Mouse (Mus musculus): ENCODE data around the gene Btbd35f15. TPM values are rescaled to one million over a fixed set of nuclear protein-coding genes. Genes with fewer than 3 reads are reported as not detected.
"Not testable (repeated sequence)": the region's sequence is repeated elsewhere in the genome, so short reads cannot be mapped to it uniquely, and the experiment has no call there.

Gene Btbd35f15
- polyA plus RNA-seq (2014; fragmentation: Nextera tagmentation; extraction: Ambion mirVana), result not detected in 2 replicates

GRCm38 (mm10) chrX:33577214-33577613 lies at the start of gene Btbd35f15:
Btbd35f15 (minus strand) TSS chrX:33577314.
- not testable (repeated sequence) for DNase-seq (ENCODE audit: low spot score); H3K4me2 ChIP-seq (ENCODE audit: low read length); H3K4me3 ChIP-seq (ENCODE audit: low read depth, low read length); H3K9ac ChIP-seq (ENCODE audit: low read length); H3K9me3 ChIP-seq (replicated peaks; ENCODE audit: control insufficient read depth, low read length); H3K27ac ChIP-seq (ENCODE audit: low read depth, low read length); ATAC-seq; H3K36me3 ChIP-seq (ENCODE audit: control insufficient read depth, insufficient read depth, low read length); H3K4me1 ChIP-seq (ENCODE audit: control insufficient read depth, insufficient read depth, low read length); H3K27me3 ChIP-seq (replicated peaks; ENCODE audit: control insufficient read depth, insufficient read depth, low read length)
- WGBS, result no CpG with 5 or more reads among the region's 3 CpGs

Other genes with a start within 250 kb of the Btbd35f15 start
- not detected in 2 replicates for gene Btbd35f13, start 79.9 kb upstream of the Btbd35f15 start, polyA plus RNA-seq (2014; fragmentation: Nextera tagmentation; extraction: Ambion mirVana)
- not detected in 2 replicates for gene Btbd35f14, start 125.0 kb upstream of the Btbd35f15 start, polyA plus RNA-seq (2014; fragmentation: Nextera tagmentation; extraction: Ambion mirVana)